Mouse (Mus musculus) retina, embryonic 14.5 days (tissue): ENCODE measurements around the gene Slc35f1.
"Not testable (repeated sequence)": the region's sequence is repeated elsewhere in the genome, so short reads cannot be mapped to it uniquely, and the experiment has no call there.

Experiments
- DNase-seq: peaks from one replicate; pipeline ENCODE4 v3.0.0-alpha.2; 2015; ENCODE audit warnings: low spot score

The Slc35f1 gene

DNA sequence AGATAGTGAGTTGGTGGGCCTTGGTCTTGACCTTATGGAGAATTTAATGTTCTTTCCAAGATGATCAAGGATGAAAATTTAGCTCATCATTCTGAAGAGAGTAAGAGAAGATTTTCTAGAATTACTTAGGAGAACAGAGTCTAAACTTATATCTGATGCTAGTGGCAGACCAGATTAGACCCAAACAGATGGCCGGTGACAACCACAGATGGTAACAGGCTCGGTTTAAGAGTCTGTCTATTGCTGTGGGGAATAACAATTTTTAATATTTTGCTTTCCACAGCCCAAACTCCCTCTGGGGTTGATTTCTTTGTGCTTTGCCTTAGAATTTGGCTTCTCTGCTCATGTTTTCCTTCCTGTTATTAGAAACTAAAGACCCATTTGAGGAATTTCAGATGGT is 96.7 kb downstream of the Slc35f1 start:
- no peak for DNase-seq

- no peak for DNase-seq
Measured at GRCm38 (mm10) chr10:52791560-52791959, 101.2 kb downstream of the Slc35f1 start.

DNA sequence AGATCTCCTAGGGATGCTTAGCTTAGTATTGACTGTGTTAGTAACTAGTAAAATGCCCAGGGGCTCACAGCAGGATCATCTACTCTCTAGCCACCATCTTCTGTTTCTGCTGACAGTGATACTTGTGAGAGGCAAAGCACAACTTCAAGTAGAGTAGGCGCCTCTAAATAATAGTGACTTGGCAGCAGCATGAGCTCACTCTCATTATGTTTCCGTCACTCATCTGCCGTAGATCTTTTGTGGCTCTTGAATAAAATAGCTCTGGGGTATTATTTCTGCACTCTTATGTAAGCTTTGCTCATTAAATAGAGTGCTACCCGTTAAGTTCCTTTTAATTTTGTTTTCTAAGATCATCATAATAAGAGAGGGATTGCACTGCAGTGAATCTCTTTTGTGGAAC is 107.1 kb downstream of the Slc35f1 start:
- DNase-seq, result no peak

DNA sequence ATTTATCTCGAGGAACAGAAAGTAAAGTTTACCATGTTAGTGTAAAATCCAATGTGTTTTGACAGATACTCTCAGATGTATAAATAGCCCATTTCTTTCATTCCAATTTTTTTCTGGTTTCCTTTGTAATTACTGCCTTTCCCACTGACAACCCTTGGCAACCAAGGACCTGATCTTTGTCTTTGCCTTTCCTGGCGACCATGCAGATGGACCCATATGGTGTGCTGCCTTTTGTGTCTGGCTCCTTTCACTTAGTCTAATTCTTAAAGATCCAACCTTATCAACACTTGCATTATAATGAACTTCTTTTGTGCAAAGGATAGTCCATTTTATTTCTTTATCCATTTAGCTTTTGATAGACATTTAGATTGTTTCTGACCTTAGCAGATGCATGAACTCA is 117.5 kb downstream of the Slc35f1 start:
- DNase-seq, result no peak

DNA sequence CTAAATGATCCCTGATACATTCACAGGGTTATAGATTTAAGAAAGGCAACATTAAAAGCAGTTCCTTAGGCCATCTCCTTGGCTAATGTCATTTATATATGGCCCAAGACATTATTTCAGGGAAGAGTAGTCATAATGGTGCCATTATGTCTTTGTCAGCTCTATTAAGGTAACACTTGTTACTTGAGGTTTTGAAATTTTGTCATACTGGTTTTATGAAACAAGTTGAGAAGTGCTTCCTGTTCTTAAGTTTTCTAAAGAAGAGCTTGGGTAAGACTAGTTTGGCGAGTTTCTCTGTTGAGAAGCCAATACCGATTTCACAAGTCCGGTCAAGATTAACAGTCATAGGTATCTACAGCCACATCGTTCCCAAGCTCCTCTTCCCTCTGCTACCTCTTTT is 122.5 kb downstream of the Slc35f1 start:
- no peak for DNase-seq

DNA sequence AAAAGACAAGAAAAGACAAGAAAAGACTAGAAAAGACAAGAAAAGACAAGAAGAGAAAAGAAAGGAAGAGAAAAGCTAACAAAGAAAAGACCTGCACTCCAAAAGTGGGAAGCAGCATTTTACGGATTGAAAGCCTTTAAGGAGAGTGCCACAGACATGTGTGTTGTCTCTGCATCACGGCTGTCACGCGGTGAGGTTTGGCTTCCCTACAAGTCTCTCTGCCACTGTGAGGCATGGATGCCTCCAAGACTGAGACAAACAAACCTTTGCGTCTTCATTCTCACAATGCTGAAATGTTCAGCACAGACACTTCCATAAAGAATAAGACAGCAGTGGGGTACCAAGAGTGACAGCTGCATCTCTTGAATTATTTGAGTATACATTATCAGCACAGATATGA is 124.0 kb downstream of the Slc35f1 start:
- DNase-seq, result no peak

- DNase-seq, result no peak
Measured at GRCm38 (mm10) chr10:52819661-52820060, 129.3 kb downstream of the Slc35f1 start.

GRCm38 (mm10) chr10:52822909-52823308 is 132.6 kb downstream of the Slc35f1 start:
- DNase-seq, result no peak

GRCm38 (mm10) chr10:52825746-52826145 is 135.4 kb downstream of the Slc35f1 start:
- no peak for DNase-seq

DNA sequence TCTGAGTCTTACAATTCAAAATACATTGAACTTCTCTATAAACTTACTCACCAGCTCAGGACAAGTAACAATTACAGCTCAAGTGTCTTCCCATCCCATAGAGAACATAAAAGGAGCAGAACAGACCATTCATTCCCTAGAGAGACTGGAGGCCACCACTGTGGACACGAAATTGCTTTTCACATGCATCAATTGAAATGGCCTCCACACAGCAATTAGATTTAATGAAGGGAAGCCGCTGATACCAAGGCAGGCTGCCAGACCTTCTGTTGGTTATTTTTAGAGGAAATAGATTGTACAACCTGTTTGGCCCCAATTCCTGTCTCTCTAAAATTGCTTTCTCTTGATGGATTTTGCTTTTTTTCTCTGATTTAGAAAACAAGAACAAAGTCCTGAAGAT is 150.5 kb downstream of the Slc35f1 start:
- no peak for DNase-seq

GRCm38 (mm10) chr10:52851994-52852393 is 161.7 kb downstream of the Slc35f1 start:
- DNase-seq, result no peak

- DNase-seq, result no peak
Measured at GRCm38 (mm10) chr10:52860851-52861250, 170.5 kb downstream of the Slc35f1 start.

GRCm38 (mm10) chr10:52864936-52865335 is 174.6 kb downstream of the Slc35f1 start:
- DNase-seq, result no peak

GRCm38 (mm10) chr10:52871110-52871509 is 180.8 kb downstream of the Slc35f1 start:
- no peak for DNase-seq

DNA sequence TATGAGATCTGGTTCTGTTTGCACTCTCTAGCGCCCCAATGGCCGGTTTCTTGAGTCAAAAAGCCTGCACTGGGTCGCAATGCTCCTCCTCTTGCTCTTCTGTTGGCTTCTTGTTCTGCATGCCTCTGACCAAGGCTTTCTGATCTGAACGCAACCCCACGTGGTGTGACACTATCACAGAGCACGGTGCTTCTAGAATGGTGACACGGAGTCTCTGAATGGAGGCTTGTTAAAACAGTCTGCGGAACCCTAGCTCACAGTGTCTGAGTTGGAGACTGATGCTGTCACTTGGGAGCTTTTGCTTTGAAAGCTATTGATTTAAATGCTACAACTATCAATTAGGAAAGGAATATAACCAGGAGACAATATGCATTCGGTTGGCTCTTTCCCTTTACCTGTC is 183.8 kb downstream of the Slc35f1 start:
- DNase-seq, result no peak

DNA sequence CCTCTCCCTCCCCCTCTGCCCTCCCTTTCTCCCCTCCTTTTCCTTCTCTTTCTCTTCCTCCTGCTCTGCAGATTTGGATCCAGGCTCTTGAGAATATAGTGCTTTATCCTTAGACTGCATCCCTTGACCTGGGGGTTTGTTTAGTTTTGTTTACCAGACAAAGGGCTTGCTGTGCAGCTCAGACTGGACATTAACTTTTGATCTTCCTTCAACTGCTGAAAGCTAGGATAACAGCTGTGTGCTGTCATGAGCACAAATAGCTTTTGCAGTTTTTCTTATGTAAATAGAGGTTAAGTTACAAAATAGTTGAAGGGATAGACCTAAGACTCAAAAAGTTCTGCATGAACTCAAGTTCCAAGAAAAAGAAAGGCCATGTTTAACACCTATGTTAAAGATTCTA is 184.4 kb downstream of the Slc35f1 start:
- no peak for DNase-seq

GRCm38 (mm10) chr10:52877263-52878021 is 187.1 kb downstream of the Slc35f1 start:
- DNase-seq, result peak; percentile 26

GRCm38 (mm10) chr10:52878093-52878801 is 187.9 kb downstream of the Slc35f1 start:
- DNase-seq, result no peak

DNA sequence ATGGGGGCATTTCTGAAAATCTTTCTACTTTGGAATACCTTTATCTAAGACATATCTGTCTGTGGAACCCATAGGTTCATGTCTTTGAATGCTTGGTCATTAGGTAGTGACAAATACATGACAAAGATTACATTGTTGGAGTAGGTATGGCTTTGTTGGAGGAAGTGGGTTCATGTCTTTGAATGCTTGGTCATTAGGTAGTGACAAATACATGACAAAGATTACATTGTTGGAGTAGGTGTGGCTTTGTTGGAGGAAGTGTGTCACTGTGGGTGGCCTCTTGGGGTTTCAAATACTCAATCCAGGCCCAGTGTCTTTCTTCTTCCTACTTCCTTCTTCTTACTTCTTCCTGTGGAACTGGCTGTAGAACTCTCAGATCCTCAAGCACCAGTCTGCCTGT is 206.4 kb downstream of the Slc35f1 start:
- not testable (repeated sequence) for DNase-seq

- DNase-seq, result no peak
Measured at GRCm38 (mm10) chr10:52904914-52905313, 214.6 kb downstream of the Slc35f1 start.

- no peak for DNase-seq
Measured at GRCm38 (mm10) chr10:52911762-52912161, 221.4 kb downstream of the Slc35f1 start.

DNA sequence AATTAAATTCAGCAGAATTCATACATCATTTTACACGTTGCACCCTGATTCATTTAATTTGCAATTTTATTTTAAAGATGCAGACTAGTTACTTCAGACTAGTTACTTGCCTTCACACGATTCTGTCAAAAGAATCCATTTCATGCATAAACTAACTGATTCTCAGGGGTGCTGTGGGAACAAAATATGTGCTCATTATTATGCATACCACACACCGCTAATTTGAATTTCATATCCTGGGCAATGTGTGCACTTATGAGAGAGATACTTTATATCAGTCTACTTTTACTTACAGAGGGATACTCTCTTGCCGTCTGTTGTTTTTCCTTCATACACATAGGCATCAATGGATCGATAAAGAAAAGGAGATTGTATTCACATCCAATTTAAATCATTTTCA is 228.4 kb downstream of the Slc35f1 start:
- no peak for DNase-seq

DNA sequence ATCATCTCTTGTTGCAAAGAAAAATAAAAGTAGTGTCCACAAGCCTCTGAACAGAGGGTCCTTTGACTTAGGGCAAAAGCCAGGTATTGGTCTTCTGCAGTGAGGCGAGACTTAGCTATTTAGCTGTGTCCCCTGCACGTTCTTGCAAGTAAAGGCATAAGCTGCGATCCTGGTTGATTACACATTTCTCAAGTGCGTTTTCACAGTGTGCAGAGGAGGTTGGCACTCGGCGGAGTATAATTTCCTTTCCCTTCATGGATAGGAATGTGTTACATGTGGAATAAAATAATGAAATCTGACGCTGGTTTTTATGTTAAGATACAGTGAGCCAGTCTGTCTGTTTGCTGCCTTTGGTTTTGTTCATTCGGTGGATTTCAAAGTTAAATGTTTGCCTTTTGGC is 232.8 kb downstream of the Slc35f1 start:
- DNase-seq, result no peak

DNA sequence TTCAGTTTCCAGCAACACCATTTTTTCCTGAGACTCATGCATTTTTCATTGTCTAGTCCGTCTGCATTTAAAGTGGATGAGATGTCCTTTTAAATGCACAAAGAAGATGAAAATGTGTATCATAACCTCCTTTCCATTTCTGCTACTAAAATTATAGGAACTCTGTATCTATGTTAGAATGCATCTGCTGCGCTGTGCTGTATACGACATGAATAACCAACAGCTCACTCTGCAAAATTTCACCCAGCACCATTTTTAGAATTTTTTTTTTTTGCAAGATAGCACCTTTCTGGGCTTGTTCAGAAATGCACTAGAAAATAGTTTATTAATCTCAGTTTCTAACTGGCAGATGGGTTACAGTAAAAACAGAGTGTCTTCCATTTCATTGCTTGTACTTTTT is 236.0 kb downstream of the Slc35f1 start:
- DNase-seq, result no peak
